Mouse (Mus musculus): ENCODE data around the gene Calhm6. TPM values are rescaled to one million over a fixed set of nuclear protein-coding genes. Genes with fewer than 3 reads are reported as not detected.
A peak's percentile ranks its signal among the peaks of the same experiment; 100 is the strongest.

Gene Calhm6
- polyA plus RNA-seq (2015; fragmentation: Nextera tagmentation; extraction: Ambion mirVana): 0.34 and 0.42 TPM in 2 replicates

DNA sequence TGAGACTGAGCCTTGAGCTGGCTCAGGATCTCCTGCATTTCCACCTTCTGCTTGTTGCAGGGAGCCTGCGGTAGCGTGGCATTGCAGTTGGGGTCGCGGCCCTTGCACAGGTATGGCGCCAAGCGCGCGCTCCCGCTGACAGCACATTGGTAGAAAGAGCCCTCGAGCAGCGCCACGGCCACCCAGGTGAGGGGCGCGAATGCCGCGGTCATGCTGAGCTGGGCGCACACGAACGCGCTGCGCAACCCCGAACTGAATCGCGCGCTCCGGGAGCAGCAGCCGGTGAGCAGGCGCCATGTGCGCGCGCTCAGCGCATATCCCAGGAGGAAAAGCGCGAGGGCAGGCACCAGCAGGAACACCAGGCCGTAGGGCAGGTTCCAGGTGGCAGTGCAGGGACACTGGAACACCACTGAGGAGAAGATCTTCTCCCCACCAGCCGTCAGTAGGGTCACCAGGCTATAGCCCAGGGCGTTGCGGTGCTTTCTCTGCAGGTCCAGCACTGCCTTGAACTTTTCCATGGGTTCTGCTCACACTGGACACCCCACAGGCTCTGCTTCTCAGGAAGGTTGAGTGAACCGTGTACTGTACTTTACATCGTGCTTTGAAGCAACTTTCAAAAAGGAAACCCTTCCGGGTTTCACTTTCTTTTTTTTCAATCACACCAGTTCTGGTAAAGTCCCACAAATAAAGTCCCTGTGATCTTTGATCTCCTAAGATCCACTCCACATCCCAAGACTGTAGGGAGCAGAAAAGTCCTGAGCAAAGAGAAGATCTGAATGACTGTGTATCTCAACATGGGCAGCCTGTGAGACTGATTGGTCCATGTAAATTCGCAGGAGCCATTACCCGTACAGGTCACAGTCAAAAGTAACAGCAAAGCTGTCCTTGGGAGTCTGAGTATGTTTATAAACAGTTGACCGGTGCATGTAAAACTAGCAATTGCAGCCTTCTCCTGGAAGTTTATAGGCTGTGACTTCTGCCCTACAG, at the start of gene Calhm6:
Gene Calhm6, minus strand, starts transcription at position 593 of the 987 bp plus-strand sequence.
- Histone ChIP-seq H3K36me3 (no peaks in the 10 kb centered on the region), H3K4me3 (peak within 1 kb of the TSS; percentile 46), H3K4me2 (replicated peaks) (peak within 1 kb of the TSS; percentile 57), H3K27ac (replicated peaks) (no peak within 1 kb of the TSS), H3K27me3 (no peaks in the 10 kb centered on the region), H3K9ac (replicated peaks) (peak within 1 kb of the TSS; percentile 40), H3K9me3 (no peaks in the 10 kb centered on the region), H3K4me1 (no peaks in the 10 kb centered on the region)
- peak; percentile 69 for ATAC-seq (replicated peaks)
- WGBS: 19% methylated on average over 44 of the region's 44 CpGs

DNA sequence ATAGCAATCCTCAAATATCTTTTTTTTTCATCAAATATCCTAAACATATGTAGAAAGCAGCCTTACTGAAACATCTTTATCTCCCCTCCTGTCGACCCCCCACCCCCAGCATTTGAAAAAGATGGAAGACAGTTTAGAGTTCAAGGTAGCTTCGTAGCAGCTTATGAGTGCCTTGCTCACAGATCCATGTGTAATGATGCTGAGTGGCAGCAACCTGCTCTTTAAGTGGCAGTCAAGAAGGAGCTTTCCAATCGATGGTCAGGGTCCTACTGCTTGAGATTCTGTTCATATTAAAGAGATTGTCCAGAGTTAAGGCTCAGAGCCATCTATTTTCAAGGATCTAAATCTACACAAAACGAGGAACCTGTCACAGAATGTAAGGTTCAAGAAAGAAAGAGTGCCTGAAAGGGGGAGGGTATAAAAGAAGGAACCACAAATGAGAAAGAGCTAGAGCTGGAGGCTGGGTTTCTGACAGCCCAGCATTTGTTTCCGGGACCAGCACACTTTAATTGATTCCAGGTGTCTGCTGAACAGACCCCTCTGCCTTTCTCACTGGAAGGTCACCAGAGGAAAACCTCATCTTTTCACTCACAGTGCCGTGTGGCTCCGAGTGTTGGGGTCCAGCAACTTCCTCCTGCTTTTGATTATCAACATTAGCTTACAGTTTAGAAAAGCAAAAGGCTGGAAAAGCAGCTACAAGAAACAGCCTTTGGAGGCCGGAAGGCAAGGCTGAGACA, 48.3 kb upstream of the Calhm6 start:
- whole genome bisulfite sequencing: 53% methylated on average over 8 of the region's 8 CpGs
- no peaks in the 10 kb centered on the region for H3K36me3 ChIP-seq
- H3K4me1 ChIP-seq: no peaks in the 10 kb centered on the region
- H3K9ac ChIP-seq (replicated peaks): no peak overlapping the region
- no peaks in the 10 kb centered on the region for H3K27me3 ChIP-seq
- no peaks in the 10 kb centered on the region for H3K9me3 ChIP-seq
- no peak overlapping the region for H3K4me3 ChIP-seq
- no peak for ATAC-seq (replicated peaks)
- no peak overlapping the region for H3K27ac ChIP-seq (replicated peaks)
- no peak overlapping the region for H3K4me2 ChIP-seq (replicated peaks)

DNA sequence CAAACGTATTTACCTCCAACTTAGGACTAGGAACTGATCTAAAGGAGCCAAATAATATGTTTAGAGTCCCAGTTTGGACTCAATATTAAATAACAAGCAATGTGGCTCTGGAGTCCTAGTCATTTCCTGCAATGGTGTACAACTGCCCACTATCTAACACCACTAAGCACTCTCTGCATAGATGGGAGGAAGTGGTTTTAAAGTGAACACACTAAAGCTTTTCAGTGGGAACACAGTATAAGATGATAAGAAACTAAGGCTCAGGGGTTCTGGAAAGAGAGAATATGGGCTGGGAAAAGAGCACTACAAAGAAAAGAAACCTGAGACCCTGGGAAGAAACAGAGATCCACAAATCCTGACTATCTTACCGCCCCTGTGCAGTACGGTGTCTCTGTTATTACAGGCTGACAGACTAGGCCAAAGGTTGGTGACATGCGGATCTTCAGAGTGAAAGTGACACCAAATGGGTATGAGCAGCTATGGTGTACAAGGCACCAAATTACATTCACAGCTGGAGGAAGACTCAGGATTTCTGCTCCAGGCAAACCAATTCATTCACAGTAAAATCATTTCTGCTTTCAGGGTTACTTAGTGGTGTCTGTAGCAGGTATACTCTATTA, 45.0 kb upstream of the Calhm6 start:
- H3K4me1 ChIP-seq: no peaks in the 10 kb centered on the region
- no peak overlapping the region for H3K4me2 ChIP-seq (replicated peaks)
- no peaks in the 10 kb centered on the region for H3K9me3 ChIP-seq
- H3K27me3 ChIP-seq: no peaks in the 10 kb centered on the region
- WGBS: 92% methylated on average over 4 of the region's 4 CpGs
- no peak overlapping the region for H3K27ac ChIP-seq (replicated peaks)
- H3K4me3 ChIP-seq: no peak overlapping the region
- no peak for ATAC-seq (replicated peaks)
- H3K9ac ChIP-seq (replicated peaks): no peak overlapping the region
- H3K36me3 ChIP-seq: no peaks in the 10 kb centered on the region

DNA sequence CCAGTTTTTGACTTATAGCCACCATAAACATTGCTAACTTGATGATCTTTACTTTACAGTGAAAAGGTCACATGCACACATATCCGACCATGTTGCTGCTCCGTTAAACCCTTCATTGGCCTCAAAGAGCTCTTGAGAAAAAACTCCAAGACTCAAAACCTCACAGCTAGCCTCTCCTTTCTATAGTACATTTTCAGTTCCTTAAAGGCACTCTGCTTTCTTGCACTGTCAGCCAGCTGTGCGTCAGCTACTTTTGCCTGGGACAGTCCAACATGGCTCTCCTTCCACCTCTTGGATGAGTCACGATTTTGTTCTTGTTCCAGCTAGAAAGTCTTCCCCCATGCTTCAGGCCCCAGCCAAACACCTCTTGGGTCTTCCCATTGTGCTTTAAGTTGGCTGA, 43.9 kb upstream of the Calhm6 start:
- no peaks in the 10 kb centered on the region for H3K36me3 ChIP-seq
- no peak overlapping the region for H3K9ac ChIP-seq (replicated peaks)
- H3K4me1 ChIP-seq: no peaks in the 10 kb centered on the region
- no peaks in the 10 kb centered on the region for H3K9me3 ChIP-seq
- H3K27ac ChIP-seq (replicated peaks): no peak overlapping the region
- no peak for ATAC-seq (replicated peaks)
- H3K4me3 ChIP-seq: no peak overlapping the region
- no peaks in the 10 kb centered on the region for H3K27me3 ChIP-seq
- WGBS: 90% methylated on average over 4 of the region's 4 CpGs
- H3K4me2 ChIP-seq (replicated peaks): no peak overlapping the region

DNA sequence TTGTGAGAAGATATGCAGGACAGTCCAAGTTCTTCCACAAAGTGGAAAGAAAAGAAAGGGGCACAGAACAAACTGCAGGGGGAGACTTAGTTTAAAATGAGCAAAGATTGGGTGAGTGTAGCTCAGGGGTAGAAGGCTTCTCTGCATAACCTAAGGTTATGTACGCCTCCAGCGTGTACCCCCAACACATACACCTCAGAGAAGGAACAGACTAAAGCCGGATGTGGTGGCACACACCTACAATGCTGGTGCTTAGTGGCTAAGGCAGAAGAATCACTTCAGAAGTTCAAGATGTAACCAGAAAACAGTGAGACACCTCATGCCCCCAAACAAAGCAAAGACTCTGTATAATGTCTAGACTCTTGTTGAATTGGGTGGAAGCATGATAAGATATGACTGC, 43.4 kb upstream of the Calhm6 start:
- no peaks in the 10 kb centered on the region for H3K27me3 ChIP-seq
- H3K27ac ChIP-seq (replicated peaks): no peak overlapping the region
- WGBS: 98% methylated on average over 3 of the region's 3 CpGs
- no peak overlapping the region for H3K4me2 ChIP-seq (replicated peaks)
- no peaks in the 10 kb centered on the region for H3K4me1 ChIP-seq
- no peaks in the 10 kb centered on the region for H3K9me3 ChIP-seq
- no peak overlapping the region for H3K4me3 ChIP-seq
- no peak overlapping the region for H3K9ac ChIP-seq (replicated peaks)
- ATAC-seq (replicated peaks): no peak
- H3K36me3 ChIP-seq: no peaks in the 10 kb centered on the region

DNA sequence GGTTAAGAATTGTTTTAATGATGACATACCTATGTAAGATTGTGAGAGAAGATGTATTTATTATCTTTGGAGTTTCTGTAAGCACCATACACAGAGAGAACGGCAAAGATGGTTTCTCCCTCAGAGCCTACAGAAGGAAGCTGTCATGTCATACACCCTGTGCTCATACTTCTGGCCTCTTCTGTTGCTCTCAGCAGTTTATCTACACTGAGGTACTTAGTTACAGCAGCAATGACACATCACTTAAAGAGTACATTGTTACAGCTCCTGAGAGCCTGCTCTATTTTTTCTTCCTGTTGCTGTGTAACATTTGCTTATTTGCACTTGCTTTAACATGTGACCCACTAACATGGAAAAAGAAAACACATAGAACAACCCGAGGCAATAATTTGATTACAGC, 39.2 kb upstream of the Calhm6 start:
- no peaks in the 10 kb centered on the region for H3K4me1 ChIP-seq
- no peaks in the 10 kb centered on the region for H3K27me3 ChIP-seq
- no peak overlapping the region for H3K9ac ChIP-seq (replicated peaks)
- 84% methylated on average over 2 of the region's 2 CpGs for WGBS
- no peak for ATAC-seq (replicated peaks)
- no peaks in the 10 kb centered on the region for H3K36me3 ChIP-seq
- no peak overlapping the region for H3K4me2 ChIP-seq (replicated peaks)
- H3K27ac ChIP-seq (replicated peaks): no peak overlapping the region
- no peak overlapping the region for H3K4me3 ChIP-seq
- H3K9me3 ChIP-seq: no peaks in the 10 kb centered on the region

DNA sequence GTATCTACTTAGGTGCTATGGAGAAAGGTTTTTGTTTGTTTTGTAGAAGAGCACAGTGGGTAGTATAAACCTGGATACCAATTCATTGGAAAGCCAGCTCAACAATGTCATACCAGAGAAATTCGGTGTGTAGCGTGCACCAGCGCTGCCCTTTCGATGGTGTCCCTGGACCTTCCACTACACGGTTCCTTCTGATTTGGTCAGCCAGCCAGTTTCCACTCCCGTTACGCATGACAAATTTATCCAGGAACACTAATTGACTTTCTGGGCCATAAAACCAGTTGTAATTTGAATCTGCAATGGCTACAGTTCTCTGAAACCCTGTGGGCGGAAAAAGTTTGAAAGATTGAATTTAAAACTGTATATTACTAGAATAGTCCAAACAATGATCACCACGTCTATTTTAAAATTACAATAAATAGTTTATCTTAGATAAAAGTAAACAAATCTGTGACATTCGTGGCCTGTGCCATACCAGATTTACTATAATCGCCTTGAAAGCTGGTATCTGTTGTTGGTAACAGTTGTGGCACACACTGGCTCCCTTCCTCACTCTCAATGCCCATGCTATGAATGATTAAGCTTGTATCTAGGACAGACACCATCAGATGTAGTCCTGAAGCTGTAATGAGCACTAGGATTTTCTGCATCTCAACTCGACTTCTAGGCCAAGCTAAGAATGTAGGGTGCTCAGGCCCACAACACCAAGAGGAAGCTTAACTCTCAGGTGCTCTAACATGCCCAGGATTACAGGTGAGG, 28.2 kb upstream of the Calhm6 start:
- H3K4me1 ChIP-seq: no peaks in the 10 kb centered on the region
- 90% methylated on average over 12 of the region's 12 CpGs for WGBS
- H3K9me3 ChIP-seq: no peaks in the 10 kb centered on the region
- no peaks in the 10 kb centered on the region for H3K36me3 ChIP-seq
- H3K27me3 ChIP-seq: no peaks in the 10 kb centered on the region
- H3K4me3 ChIP-seq: no peak overlapping the region
- no peak for ATAC-seq (replicated peaks)
- no peak overlapping the region for H3K9ac ChIP-seq (replicated peaks)
- H3K4me2 ChIP-seq (replicated peaks): no peak overlapping the region
- no peak overlapping the region for H3K27ac ChIP-seq (replicated peaks)

DNA sequence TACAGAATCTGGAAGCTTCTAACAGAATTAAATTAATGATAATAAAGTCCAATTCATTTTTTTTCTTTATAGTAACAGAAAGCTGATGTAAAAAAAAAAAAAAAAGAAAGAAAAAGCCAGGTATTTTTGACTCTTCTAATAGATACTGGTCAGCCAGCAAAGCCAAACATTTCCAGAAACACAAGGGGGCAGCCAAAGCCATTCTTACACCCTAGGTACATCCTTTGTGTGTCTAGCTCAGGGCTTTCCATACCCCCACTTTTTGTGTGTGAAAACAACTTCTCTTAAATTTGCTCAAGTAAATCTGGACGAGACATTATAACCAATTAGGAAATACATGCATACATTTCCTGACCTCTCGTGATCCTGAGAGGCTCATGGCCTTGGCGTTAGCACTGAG, 24.0 kb upstream of the Calhm6 start:
- no peak overlapping the region for H3K4me2 ChIP-seq (replicated peaks)
- H3K27me3 ChIP-seq: no peaks in the 10 kb centered on the region
- ATAC-seq (replicated peaks): no peak
- H3K9ac ChIP-seq (replicated peaks): no peak overlapping the region
- H3K9me3 ChIP-seq: no peaks in the 10 kb centered on the region
- H3K36me3 ChIP-seq: no peaks in the 10 kb centered on the region
- no peak overlapping the region for H3K27ac ChIP-seq (replicated peaks)
- WGBS: 86% methylated on average over 3 of the region's 3 CpGs
- no peaks in the 10 kb centered on the region for H3K4me1 ChIP-seq
- H3K4me3 ChIP-seq: no peak overlapping the region

DNA sequence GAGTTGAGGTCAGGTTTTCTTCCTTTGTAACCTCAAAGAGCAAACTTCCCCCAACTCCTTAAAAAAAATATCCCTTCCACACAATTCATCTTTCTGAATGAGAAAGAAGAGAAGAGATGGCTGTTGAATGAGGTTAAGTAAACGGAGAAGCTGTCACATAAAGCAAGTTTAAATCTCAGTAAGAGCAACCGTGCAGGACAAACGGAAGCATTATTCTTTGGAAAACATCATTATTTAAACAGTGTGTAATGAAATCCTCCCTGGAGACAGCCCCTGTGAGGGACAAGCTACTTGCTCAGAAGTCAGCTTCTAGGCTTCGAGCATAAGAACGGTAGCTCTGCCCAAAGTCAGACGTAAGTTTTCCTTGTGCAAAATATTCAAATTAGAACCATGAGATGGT, 22.7 kb upstream of the Calhm6 start:
- Histone ChIP-seq H3K36me3 (no peaks in the 10 kb centered on the region), H3K27me3 (no peaks in the 10 kb centered on the region), H3K9me3 (no peaks in the 10 kb centered on the region), H3K4me1 (no peaks in the 10 kb centered on the region), H3K27ac (replicated peaks) (no peak overlapping the region), H3K4me3 (no peak overlapping the region), H3K4me2 (replicated peaks) (no peak overlapping the region), H3K9ac (replicated peaks) (no peak overlapping the region)
- WGBS: 42% methylated on average over 6 of the region's 6 CpGs
- ATAC-seq (replicated peaks): no peak

DNA sequence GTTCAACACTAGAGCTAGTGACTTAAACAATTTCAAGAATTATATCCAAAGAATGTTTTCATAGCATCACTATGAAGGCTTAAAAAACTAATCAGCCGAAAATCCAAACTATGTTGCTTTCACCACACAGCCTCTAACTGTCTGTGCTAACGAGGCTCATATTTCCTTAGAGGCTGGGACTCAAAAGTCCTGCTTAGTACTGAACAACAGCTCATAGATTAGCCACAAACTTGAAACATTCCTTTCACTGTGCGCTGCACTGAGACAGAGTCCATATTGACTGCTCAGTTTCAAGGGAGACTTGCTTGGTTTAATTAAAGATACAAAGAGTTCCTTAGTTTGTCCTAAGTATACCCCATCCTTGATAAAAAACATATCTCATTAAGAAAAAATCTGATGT, 22.0 kb upstream of the Calhm6 start:
- no peaks in the 10 kb centered on the region for H3K27me3 ChIP-seq
- 23% methylated on average over 3 of the region's 3 CpGs for WGBS
- no peaks in the 10 kb centered on the region for H3K9me3 ChIP-seq
- H3K4me3 ChIP-seq: no peak overlapping the region
- ATAC-seq (replicated peaks): no peak
- no peaks in the 10 kb centered on the region for H3K4me1 ChIP-seq
- no peaks in the 10 kb centered on the region for H3K36me3 ChIP-seq
- H3K9ac ChIP-seq (replicated peaks): no peak overlapping the region
- no peak overlapping the region for H3K27ac ChIP-seq (replicated peaks)
- H3K4me2 ChIP-seq (replicated peaks): no peak overlapping the region

DNA sequence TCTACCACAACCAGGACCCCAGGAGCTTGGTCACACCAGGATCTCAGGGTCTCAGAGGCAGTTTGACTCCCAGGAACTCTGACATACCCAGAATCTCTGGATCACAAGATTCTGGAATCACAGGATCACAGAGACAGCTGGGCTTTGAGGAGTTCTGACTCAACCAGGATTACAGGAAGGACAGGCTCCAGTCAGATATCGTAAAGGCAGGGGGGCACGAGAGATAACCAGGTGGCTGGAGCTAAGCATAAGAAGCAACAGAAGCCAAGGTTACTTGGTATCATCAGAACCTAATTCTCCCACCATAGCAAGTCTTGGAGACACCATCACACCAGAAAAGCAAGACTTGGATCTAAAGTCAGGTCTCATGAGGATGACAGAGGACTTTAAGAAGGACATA, 13.9 kb upstream of the Calhm6 start:
- Histone ChIP-seq H3K36me3 (no peaks in the 10 kb centered on the region), H3K9me3 (no peaks in the 10 kb centered on the region), H3K27me3 (no peaks in the 10 kb centered on the region), H3K4me3 (no peak overlapping the region), H3K9ac (replicated peaks) (no peak overlapping the region), H3K4me1 (no peaks in the 10 kb centered on the region), H3K27ac (replicated peaks) (no peak overlapping the region), H3K4me2 (replicated peaks) (no peak overlapping the region)
- WGBS: 96% methylated on average over 2 of the region's 2 CpGs
- no peak for ATAC-seq (replicated peaks)
